Mouse (Mus musculus) MEL (cell line): ENCODE measurements around the gene Wwc1.

ENCODE experiments used
- CTCF ChIP-seq, 3 experiments: IDR thresholded peaks in 2 of 3; conservative IDR thresholded peaks in 1 of 3; 2 replicates each; pipeline ENCODE4 v1.5.1; 2011 to 2012; ENCODE audit warnings: low read length in 3 of 3, low read depth in 2 of 3, mild to moderate bottlenecking in 2 of 3, improper control_type of control experiment in 1 of 3, inconsistent platforms in 1 of 3, mixed read lengths in 1 of 3, moderate library complexity in 1 of 3; ENCODE audit not compliant: control insufficient read depth in 1 of 3, insufficient read depth in 1 of 3, poor library complexity in 1 of 3, severe bottlenecking in 1 of 3
- GATA1 ChIP-seq: IDR thresholded peaks from 2 replicates; pipeline ENCODE4 v1.6.1; 2011; ENCODE audit warnings: low read depth, low read length, improper control_type of control experiment
- HCFC1 ChIP-seq: IDR thresholded peaks from 2 replicates; pipeline ENCODE4 v1.6.1; 2012; ENCODE audit warnings: low read depth, mild to moderate bottlenecking, inconsistent platforms, low read length, improper control_type of control experiment, moderate library complexity
- MAZ ChIP-seq: IDR thresholded peaks from 2 replicates; pipeline ENCODE4 v1.6.1; 2012; ENCODE audit warnings: low read depth, mild to moderate bottlenecking, inconsistent platforms, low read length, improper control_type of control experiment
- MEF2A ChIP-seq: IDR thresholded peaks from 2 replicates; pipeline ENCODE4 v1.6.1; 2014; ENCODE audit warnings: low read depth, mild to moderate bottlenecking, inconsistent platforms, low read length, improper control_type of control experiment; ENCODE audit not compliant: poor library complexity, insufficient replicate concordance, severe bottlenecking; ENCODE audit errors: extremely low read depth
- MXI1 ChIP-seq: IDR thresholded peaks from 2 replicates; pipeline ENCODE4 v1.6.1; 2011; ENCODE audit warnings: mild to moderate bottlenecking, low read depth, low read length, improper control_type of control experiment
- POLR2A ChIP-seq, 2 experiments: IDR thresholded peaks; 2 replicates each; pipeline ENCODE4 v1.6.1; 2011 to 2012; ENCODE audit warnings: low read length in 2 of 2, mild to moderate bottlenecking in 2 of 2, control low read depth in 1 of 2, improper control_type of control experiment in 1 of 2, low read depth in 1 of 2, moderate library complexity in 1 of 2; ENCODE audit not compliant: control insufficient read depth in 1 of 2, insufficient read depth in 1 of 2, poor library complexity in 1 of 2
- POLR2AphosphoS2 ChIP-seq: IDR thresholded peaks from 2 replicates; pipeline ENCODE4 v1.6.1; 2011; ENCODE audit warnings: low read length, improper control_type of control experiment
- POLR2AphosphoS5 ChIP-seq: IDR thresholded peaks from 2 replicates; pipeline ENCODE4 v1.6.1; 2012; ENCODE audit warnings: low read depth, borderline replicate concordance, mild to moderate bottlenecking, inconsistent platforms, low read length, moderate library complexity, mixed read lengths
- RAD21 ChIP-seq: IDR thresholded peaks from 2 replicates; pipeline ENCODE4 v1.6.1; 2011; ENCODE audit warnings: mild to moderate bottlenecking, low read depth, low read length, improper control_type of control experiment
- USF2 ChIP-seq, 2 experiments: IDR thresholded peaks; 2 replicates each; pipeline ENCODE4 v1.6.1; 2011 to 2012; ENCODE audit warnings: improper control_type of control experiment in 2 of 2, low read length in 2 of 2, borderline replicate concordance in 1 of 2, inconsistent platforms in 1 of 2, low read depth in 1 of 2, mild to moderate bottlenecking in 1 of 2; ENCODE audit not compliant: insufficient read depth in 1 of 2
- ZNF384 ChIP-seq: IDR thresholded peaks from 2 replicates; pipeline ENCODE4 v1.6.1; 2012; ENCODE audit warnings: low read depth, mild to moderate bottlenecking, inconsistent platforms, low read length, improper control_type of control experiment

DNA sequence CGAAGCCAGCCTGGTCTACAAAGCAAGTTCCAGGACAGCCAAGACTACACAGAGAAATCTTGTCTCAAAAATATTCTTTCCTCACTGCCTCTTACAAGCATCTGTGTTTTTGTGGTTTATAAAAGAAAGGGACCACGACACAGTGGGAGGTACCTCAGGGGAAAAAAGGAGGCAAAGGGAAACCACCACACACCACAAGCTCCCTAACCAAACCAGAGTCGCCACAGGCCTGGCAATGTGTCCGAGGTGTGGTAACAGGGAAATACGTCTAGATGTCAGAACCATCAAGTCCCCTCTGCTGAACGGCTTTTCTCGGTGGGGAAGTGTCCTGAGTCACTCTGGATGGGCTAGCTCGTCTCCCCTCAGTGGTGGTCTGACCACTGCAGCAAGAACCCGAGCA is 80.4 kb downstream of the Wwc1 start:
- TF ChIP-seq POLR2AphosphoS2: no peak
- TF ChIP-seq CTCF (IDR thresholded peaks at IDR 0.05 in 2 of 3, conservative IDR thresholded peaks at IDR 0.05 in 1 of 3; ENCODE audit: control insufficient read depth in 1 of 3, insufficient read depth in 1 of 3, low read depth in 2 of 3, low read length in 3 of 3, poor library complexity in 1 of 3, severe bottlenecking in 1 of 3): no peak
- TF ChIP-seq POLR2A (IDR thresholded peaks at IDR 0.05; ENCODE audit: control insufficient read depth in 1 of 2, insufficient read depth in 1 of 2, low read depth in 1 of 2, low read length in 2 of 2, poor library complexity in 1 of 2): no peak
- TF ChIP-seq GATA1: no peak
- TF ChIP-seq ZNF384: no peak
- TF ChIP-seq USF2 (IDR thresholded peaks at IDR 0.05; ENCODE audit: borderline replicate concordance in 1 of 2, insufficient read depth in 1 of 2, low read depth in 1 of 2, low read length in 2 of 2): no peak
- no peak for TF ChIP-seq MAZ
- TF ChIP-seq MXI1: no peak
- TF ChIP-seq MEF2A: no peak
- TF ChIP-seq HCFC1: no peak
- TF ChIP-seq RAD21: no peak
- TF ChIP-seq POLR2AphosphoS5: no peak
